Mouse (Mus musculus) thymus, adult 2 months (tissue): Measurements from ENCODE around the gene P2rx2. TPM values are rescaled to one million over a fixed set of nuclear protein-coding genes. Genes with fewer than 3 reads are reported as not detected.

Experiments
- DNase-seq: peaks from one replicate; pipeline ENCODE4 v3.0.0; 2021
- H3K27ac ChIP-seq: fragments of 200-500 bp; 2 replicates; pipeline ENCODE4 v1.5.1; 2012; ENCODE audit warnings: low read length, control low read depth; ENCODE audit not compliant: control insufficient read depth, insufficient read depth
- H3K27me3 ChIP-seq: fragments of 200-500 bp; 2 replicates; pipeline ENCODE4 v1.6.1; 2012; ENCODE audit warnings: mild to moderate bottlenecking, low read length, moderate library complexity, mixed read lengths; ENCODE audit not compliant: control insufficient read depth, insufficient read depth
- H3K36me3 ChIP-seq: fragments of 200-500 bp; 2 replicates; pipeline ENCODE4 v1.6.1; 2012; ENCODE audit warnings: mild to moderate bottlenecking, low read length, moderate library complexity; ENCODE audit not compliant: control insufficient read depth, insufficient read depth
- H3K4me1 ChIP-seq: fragments of 200-500 bp; replicated peaks from 2 replicates; pipeline ENCODE4 v1.6.1; 2012; ENCODE audit warnings: low read length; ENCODE audit not compliant: control insufficient read depth, insufficient read depth
- H3K4me3 ChIP-seq: fragments of 200-500 bp; 2 replicates; pipeline ENCODE4 v1.5.1; 2012; ENCODE audit warnings: mild to moderate bottlenecking, low read length, control low read depth, moderate library complexity; ENCODE audit not compliant: control insufficient read depth, insufficient read depth
- CTCF ChIP-seq: fragments of 200-500 bp; IDR thresholded peaks from 2 replicates; pipeline ENCODE4 v1.5.1; 2012; ENCODE audit warnings: mild to moderate bottlenecking, control low read depth, low read length, moderate library complexity, borderline replicate concordance; ENCODE audit not compliant: control insufficient read depth, poor library complexity, insufficient read depth; ENCODE audit errors: extremely low read depth
- POLR2A ChIP-seq: fragments of 200-500 bp; IDR thresholded peaks from 2 replicates; pipeline ENCODE4 v1.6.1; 2012; ENCODE audit warnings: mild to moderate bottlenecking, low read length, control low read depth, moderate library complexity; ENCODE audit not compliant: control insufficient read depth, poor library complexity, insufficient read depth; ENCODE audit errors: extremely low read depth
- WGBS: fragments of 180-500 bp; shearing (Covaris S2); methylation state at CpG from one replicate; pipeline ENCODE4 v1.1.7; 2018; 5-methylcytosine and 5-hydroxymethylcytosine counted together
- polyA plus RNA-seq: library from polyadenylated mRNA; depleted of rRNA; stranded (reverse); fragments of >200 nt; gene quantifications from 2 replicates; pipeline ENCODE4 v1.2.3, GENCODE M21; 2012

P2rx2 gene
- polyA plus RNA-seq, 1 experiment = 0.77 TPM

DNA sequence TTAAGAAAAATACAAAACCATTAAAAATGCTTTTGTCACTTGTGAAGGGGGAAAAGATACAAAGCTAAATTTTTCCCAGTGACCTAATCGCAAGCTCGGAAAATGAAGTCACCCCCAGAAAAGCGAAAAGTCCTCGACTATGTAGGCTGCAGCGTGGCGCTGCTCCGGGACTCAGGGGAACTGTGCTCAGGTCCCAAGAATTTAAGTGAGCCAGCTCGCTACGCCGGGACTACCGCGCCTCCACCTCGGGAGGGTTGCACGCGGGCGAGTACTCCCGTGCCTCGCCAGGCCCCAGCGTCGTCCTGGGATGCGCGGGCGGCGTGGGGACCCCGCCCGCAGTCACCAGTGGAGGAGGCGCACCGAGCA is 19.8 kb upstream of the P2rx2 start:
- no peaks in the 10 kb centered on the region; the same call in 1 of the 2 replicates for H3K27me3 ChIP-seq
- peak overlapping the region; percentile 44 for H3K4me3 ChIP-seq
- no peaks in the 10 kb centered on the region for H3K36me3 ChIP-seq
- no peak for TF ChIP-seq POLR2A
- TF ChIP-seq CTCF = no peak; the same call in 1 of the 2 replicates
- WGBS = 2% methylated on average over 28 of the region's 28 CpGs
- no peak for DNase-seq
- H3K4me1 ChIP-seq = peaks cover 9% of the 10 kb centered on the region
- H3K27ac ChIP-seq = no peak overlapping the region

- 97% methylated on average over 6 of the region's 6 CpGs for WGBS
- H3K27ac ChIP-seq = no peak overlapping the region
- no peak for TF ChIP-seq POLR2A
- TF ChIP-seq CTCF = no peak
Measured at GRCm38 (mm10) chr5:110361465-110361864, 18.5 kb upstream of the P2rx2 start.

DNA sequence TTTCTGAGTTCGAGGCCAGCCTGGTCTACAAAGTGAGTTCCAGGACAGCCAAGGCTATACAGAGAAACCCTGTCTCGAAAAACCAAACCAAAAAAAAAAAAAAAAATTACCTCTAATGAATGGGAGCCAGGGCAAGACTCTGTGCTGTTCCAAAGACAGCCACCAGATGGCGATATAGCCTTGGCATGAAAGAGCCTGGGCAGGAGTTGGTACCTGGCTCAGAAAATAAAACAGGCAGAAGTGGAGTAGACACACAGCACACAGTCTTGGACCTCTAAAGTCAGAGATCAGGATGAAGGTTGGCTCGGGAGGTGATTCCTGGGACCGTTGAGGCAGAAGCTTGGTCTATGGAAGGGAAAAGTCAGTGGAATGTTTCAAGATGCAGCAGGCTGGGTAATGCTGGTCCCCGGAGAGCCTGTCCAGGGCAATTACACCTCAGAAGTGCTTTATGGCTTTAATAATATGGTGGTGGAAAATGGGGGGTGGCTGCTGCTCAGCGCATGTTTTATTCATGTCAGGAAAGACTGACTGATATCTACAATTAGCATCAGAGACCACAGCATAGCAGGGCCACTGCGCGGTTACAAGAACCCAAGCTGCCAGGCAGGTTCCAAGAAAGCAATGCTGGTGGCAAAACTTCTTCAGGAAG is 14.6 kb upstream of the P2rx2 start:
- peak; percentile 77 for DNase-seq
- no peaks in the 10 kb centered on the region for H3K36me3 ChIP-seq
- H3K27me3 ChIP-seq = no peaks in the 10 kb centered on the region
- H3K4me1 ChIP-seq = no peaks in the 10 kb centered on the region
- no peak overlapping the region for H3K27ac ChIP-seq
- 0 out of 2 replicates have a peak, but pooled peaks have one; percentile 21 for TF ChIP-seq CTCF
- no peak for TF ChIP-seq POLR2A
- WGBS = 43% methylated on average over 9 of the region's 9 CpGs
- H3K4me3 ChIP-seq = no peak overlapping the region

More at GRCm38 (mm10) chr5:110361465-110361864, 18.5 kb upstream of the P2rx2 start:
- Histone ChIP-seq H3K27me3 (no peaks in the 10 kb centered on the region; the same call in 1 of the 2 replicates), H3K4me1 (peaks cover 9% of the 10 kb centered on the region), H3K4me3 (no peak overlapping the region), H3K36me3 (no peaks in the 10 kb centered on the region)
- DNase-seq = no peak

DNA sequence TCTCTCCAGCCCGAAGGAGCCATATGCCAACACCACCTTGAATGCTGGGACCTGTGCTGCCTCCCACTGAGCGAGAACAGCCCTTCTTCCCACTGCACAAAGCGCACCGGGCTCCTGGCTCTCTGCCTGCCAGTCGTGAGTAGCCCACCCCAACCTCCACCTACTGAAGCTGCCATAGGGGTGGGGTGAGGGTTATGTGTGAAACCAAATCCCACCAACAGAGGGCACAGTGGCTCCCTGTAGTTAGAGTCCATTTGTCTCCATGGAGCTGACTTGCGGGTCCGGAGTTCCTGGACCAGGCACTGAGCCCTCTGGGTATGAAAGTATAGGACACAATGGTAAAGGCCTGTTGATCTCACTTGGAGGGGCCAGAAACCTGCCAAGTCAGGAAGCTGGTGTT is 11.7 kb upstream of the P2rx2 start:
- WGBS = 20% methylated on average over 7 of the region's 7 CpGs
- Histone ChIP-seq H3K36me3 (no peaks in the 10 kb centered on the region), H3K27me3 (no peaks in the 10 kb centered on the region), H3K4me1 (no peaks in the 10 kb centered on the region), H3K4me3 (no peak overlapping the region), H3K27ac (no peak overlapping the region)
- no peak for TF ChIP-seq CTCF
- TF ChIP-seq POLR2A = no peak
- DNase-seq = peak; percentile 56

- no peak for DNase-seq
- H3K27ac ChIP-seq = no peak overlapping the region
- H3K4me1 ChIP-seq = peaks cover 4% of the 10 kb centered on the region; the same call in 1 of the 2 replicates
- H3K36me3 ChIP-seq = no peaks in the 10 kb centered on the region
- H3K27me3 ChIP-seq = no peaks in the 10 kb centered on the region
- TF ChIP-seq CTCF (no peak), POLR2A (no peak)
- no peak overlapping the region for H3K4me3 ChIP-seq
- WGBS = 38% methylated on average over 8 of the region's 8 CpGs
Measured at GRCm38 (mm10) chr5:110347006-110347405, 4.0 kb upstream of the P2rx2 start.

DNA sequence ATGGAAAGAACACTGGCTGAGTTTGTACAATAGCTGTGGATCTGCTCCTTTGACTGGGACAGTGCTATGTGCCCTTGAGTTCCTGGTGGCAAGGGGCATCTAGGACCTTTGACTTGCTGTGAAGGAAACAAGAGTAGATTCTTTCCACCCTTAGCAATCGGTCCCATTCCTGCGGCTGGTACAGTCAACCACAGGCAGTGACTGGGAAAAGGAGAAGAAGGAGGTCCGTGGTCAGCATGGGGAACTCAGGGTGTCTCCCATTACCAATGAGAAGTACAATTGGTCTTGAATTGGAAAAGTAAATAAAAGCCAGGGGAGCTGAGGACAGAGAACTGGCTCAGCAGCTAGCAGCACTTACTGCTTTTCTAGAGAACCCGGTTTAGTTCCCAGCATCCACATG is 2.5 kb upstream of the P2rx2 start:
- no peak for TF ChIP-seq POLR2A
- TF ChIP-seq CTCF = no peak

More for the DNA sequence above, 2.5 kb upstream of the P2rx2 start:
- Histone ChIP-seq H3K4me1 (peaks cover 4% of the 10 kb centered on the region; the same call in 1 of the 2 replicates), H3K36me3 (no peaks in the 10 kb centered on the region), H3K4me3 (no peak overlapping the region), H3K27ac (no peak overlapping the region), H3K27me3 (no peaks in the 10 kb centered on the region)
- 32% methylated on average over 4 of the region's 4 CpGs for WGBS
- no peak for DNase-seq
